Mouse (Mus musculus) megakaryocyte, embryonic 14.5 days (primary cell): Measurements from ENCODE around the gene Hapln1.

Source experiments
- FLI1 ChIP-seq: IDR thresholded peaks from 2 replicates; pipeline ENCODE4 v1.6.1; 2012; ENCODE audit warnings: low read length, inconsistent platforms, mixed read lengths
- GATA1 ChIP-seq: IDR thresholded peaks from 3 replicates; pipeline ENCODE4 v1.6.1; 2012; ENCODE audit warnings: mixed read lengths, low read length, inconsistent platforms, borderline replicate concordance

GRCm38 (mm10) chr13:89539887-89540264, 280 bp downstream of the Hapln1 start:
- no peak for TF ChIP-seq GATA1
- TF ChIP-seq FLI1 = no peak
